Mouse (Mus musculus): ENCODE data around the gene Lhx9. TPM values are rescaled to one million over a fixed set of nuclear protein-coding genes. Genes with fewer than 3 reads are reported as not detected.

Gene Lhx9
- polyA plus RNA-seq, 1 experiment from 2014 or later = 0.02 TPM

- no peaks in the 10 kb centered on the region for H3K4me1 ChIP-seq (replicated peaks)
- H3K9me3 ChIP-seq (replicated peaks) = no peaks in the 10 kb centered on the region
- no peak overlapping the region for H3K9ac ChIP-seq
- no peak overlapping the region for H3K27ac ChIP-seq (replicated peaks)
- H3K27me3 ChIP-seq = no peaks in the 10 kb centered on the region
- no peak for ATAC-seq (ENCODE audit: insufficient read depth)
- H3K4me3 ChIP-seq (replicated peaks) = no peak overlapping the region
- 49% methylated on average over 10 of the region's 10 CpGs for WGBS (ENCODE audit: insufficient replicate concordance)
- no peaks in the 10 kb centered on the region for H3K36me3 ChIP-seq (replicated peaks)
- no peak overlapping the region for H3K4me2 ChIP-seq
These were observed 62.5 kb downstream of the Lhx9 start for GRCm38 (mm10) chr1:138785856-138786255.

GRCm38 (mm10) chr1:138784019-138784418, 64.4 kb downstream of the Lhx9 start:
- Histone ChIP-seq H3K4me1 (replicated peaks) (no peaks in the 10 kb centered on the region), H3K27me3 (no peaks in the 10 kb centered on the region), H3K9me3 (replicated peaks) (no peaks in the 10 kb centered on the region), H3K36me3 (replicated peaks) (no peaks in the 10 kb centered on the region), H3K4me3 (replicated peaks) (no peak overlapping the region), H3K27ac (replicated peaks) (no peak overlapping the region), H3K4me2 (no peak overlapping the region), H3K9ac (no peak overlapping the region)
- ATAC-seq (ENCODE audit: insufficient read depth) = no peak
- 61% methylated on average over 5 of the region's 5 CpGs for WGBS (ENCODE audit: insufficient replicate concordance)

Other genes starting within 250 kb of the Lhx9 start
- 14.7 and 16.0 TPM in 2 replicates for gene Nek7, start 228.4 kb downstream of the Lhx9 start, polyA plus RNA-seq (2015; fragmentation: Nextera tagmentation; extraction: Ambion mirVana)
- 9.6 and 10.9 TPM in 2 replicates for gene 2310009B15Rik, start 8.3 kb upstream of the Lhx9 start, polyA plus RNA-seq (2015; fragmentation: Nextera tagmentation; extraction: Ambion mirVana)
- 2.9 and 3.1 TPM in 2 replicates for gene Dennd1b, start 114.9 kb upstream of the Lhx9 start, polyA plus RNA-seq (2015; fragmentation: Nextera tagmentation; extraction: Ambion mirVana)

Data from liver, embryonic 15.5 days (tissue).